Mouse (Mus musculus): ENCODE measurements around the gene Mapk13. TPM values are rescaled to one million over a fixed set of nuclear protein-coding genes. Genes with fewer than 3 reads are reported as not detected.

Mapk13 gene
- polyA plus RNA-seq, 1 experiment, result not detected

GRCm38 (mm10) chr17:28823749-28824148 is 54.7 kb downstream of the Mapk13 start:
- Histone ChIP-seq H3K4me1 (ENCODE audit: control insufficient read depth, insufficient read depth, low read length) (no peaks in the 10 kb centered on the region), H3K4me3 (ENCODE audit: insufficient read depth, low read length) (no peak overlapping the region), H3K27ac (ENCODE audit: insufficient read depth, low read depth, low read length) (no peak overlapping the region)
- TF ChIP-seq POLR2A (IDR thresholded peaks at IDR 0.05; ENCODE audit: borderline replicate concordance, low read depth, low read length), result no peak
- TF ChIP-seq CTCF (IDR thresholded peaks at IDR 0.05; ENCODE audit: low read depth, low read length), result no peak

GRCm38 (mm10) chr17:28824896-28825295 is 55.8 kb downstream of the Mapk13 start:
- no peak for TF ChIP-seq POLR2A (IDR thresholded peaks at IDR 0.05; ENCODE audit: borderline replicate concordance, low read depth, low read length)
- TF ChIP-seq CTCF (IDR thresholded peaks at IDR 0.05; ENCODE audit: low read depth, low read length), result no peak
- no peak overlapping the region for H3K27ac ChIP-seq (ENCODE audit: insufficient read depth, low read depth, low read length)
- no peak overlapping the region for H3K4me3 ChIP-seq (ENCODE audit: insufficient read depth, low read length)
- H3K4me1 ChIP-seq (ENCODE audit: control insufficient read depth, insufficient read depth, low read length), result no peaks in the 10 kb centered on the region

- Histone ChIP-seq H3K4me1 (ENCODE audit: control insufficient read depth, insufficient read depth, low read length) (no peaks in the 10 kb centered on the region), H3K4me3 (ENCODE audit: insufficient read depth, low read length) (no peak overlapping the region), H3K27ac (ENCODE audit: insufficient read depth, low read depth, low read length) (no peak overlapping the region)
- no peak for TF ChIP-seq CTCF (IDR thresholded peaks at IDR 0.05; ENCODE audit: low read depth, low read length)
- no peak for TF ChIP-seq POLR2A (IDR thresholded peaks at IDR 0.05; ENCODE audit: borderline replicate concordance, low read depth, low read length)
Measured at GRCm38 (mm10) chr17:28825359-28826041, 56.4 kb downstream of the Mapk13 start.

GRCm38 (mm10) chr17:28827665-28828231 is 58.7 kb downstream of the Mapk13 start:
- Histone ChIP-seq H3K4me3 (ENCODE audit: insufficient read depth, low read length) (no peak overlapping the region), H3K27ac (ENCODE audit: insufficient read depth, low read depth, low read length) (no peak overlapping the region), H3K4me1 (ENCODE audit: control insufficient read depth, insufficient read depth, low read length) (no peaks in the 10 kb centered on the region)
- TF ChIP-seq POLR2A (IDR thresholded peaks at IDR 0.05; ENCODE audit: borderline replicate concordance, low read depth, low read length) (no peak), CTCF (IDR thresholded peaks at IDR 0.05; ENCODE audit: low read depth, low read length) (no peak)

- H3K27ac ChIP-seq (ENCODE audit: insufficient read depth, low read depth, low read length), result no peak overlapping the region
- TF ChIP-seq CTCF (IDR thresholded peaks at IDR 0.05; ENCODE audit: low read depth, low read length) (no peak), POLR2A (IDR thresholded peaks at IDR 0.05; ENCODE audit: borderline replicate concordance, low read depth, low read length) (no peak)
- no peak overlapping the region for H3K4me3 ChIP-seq (ENCODE audit: insufficient read depth, low read length)
- no peaks in the 10 kb centered on the region for H3K4me1 ChIP-seq (ENCODE audit: control insufficient read depth, insufficient read depth, low read length)
Measured at GRCm38 (mm10) chr17:28829120-28829519, 60.0 kb downstream of the Mapk13 start.

Other genes starting within 250 kb of the Mapk13 start
- not detected in 2 replicates for gene Armc12, start 238.5 kb upstream of the Mapk13 start, polyA plus RNA-seq (2012; ENCODE audit: insufficient read depth, insufficient read length, missing spikeins)
- gene Clpsl2, start 219.9 kb upstream of the Mapk13 start, polyA plus RNA-seq (2012; ENCODE audit: insufficient read depth, insufficient read length, missing spikeins), result not detected in 2 replicates
- gene Clps, start 208.5 kb upstream of the Mapk13 start, polyA plus RNA-seq (2012; ENCODE audit: insufficient read depth, insufficient read length, missing spikeins), result not detected in 2 replicates
- not detected in 2 replicates for gene Lhfpl5, start 193.7 kb upstream of the Mapk13 start, polyA plus RNA-seq (2012; ENCODE audit: insufficient read depth, insufficient read length, missing spikeins)
- gene Srpk1, start 146.6 kb upstream of the Mapk13 start, polyA plus RNA-seq (2012; ENCODE audit: insufficient read depth, insufficient read length, missing spikeins), result 61.7 and 74.6 TPM in 2 replicates
- gene Slc26a8, start 79.1 kb upstream of the Mapk13 start, polyA plus RNA-seq (2012; ENCODE audit: insufficient read depth, insufficient read length, missing spikeins), result 0.95 TPM in 1 of 2 replicates, not detected in the other
- 192 and 195 TPM in 2 replicates for gene Mapk14, start 78.0 kb upstream of the Mapk13 start, polyA plus RNA-seq (2012; ENCODE audit: insufficient read depth, insufficient read length, missing spikeins)
- 4.0 and 11.4 TPM in 2 replicates for gene AC170998.1, start 43.2 kb upstream of the Mapk13 start, polyA plus RNA-seq (2012; ENCODE audit: insufficient read depth, insufficient read length, missing spikeins)
- 29.1 and 34.3 TPM in 2 replicates for gene Brpf3, start 31.8 kb downstream of the Mapk13 start, polyA plus RNA-seq (2012; ENCODE audit: insufficient read depth, insufficient read length, missing spikeins)
- gene Pnpla1, start 89.1 kb downstream of the Mapk13 start, polyA plus RNA-seq (2012; ENCODE audit: insufficient read depth, insufficient read length, missing spikeins), result 0.44 and 0.83 TPM in 2 replicates
- 0.20 TPM in 1 of 2 replicates, not detected in the other for gene 4930539E08Rik, start 146.0 kb downstream of the Mapk13 start, polyA plus RNA-seq (2012; ENCODE audit: insufficient read depth, insufficient read length, missing spikeins)
- gene Pxt1, start 174.5 kb downstream of the Mapk13 start, polyA plus RNA-seq (2012; ENCODE audit: insufficient read depth, insufficient read length, missing spikeins), result not detected in 2 replicates
- gene Kctd20, start 182.7 kb downstream of the Mapk13 start, polyA plus RNA-seq (2012; ENCODE audit: insufficient read depth, insufficient read length, missing spikeins), result 50.0 and 54.0 TPM in 2 replicates
- 180 and 183 TPM in 2 replicates for gene Stk38, start 238.7 kb downstream of the Mapk13 start, polyA plus RNA-seq (2012; ENCODE audit: insufficient read depth, insufficient read length, missing spikeins)